Mouse (Mus musculus) spleen, adult 12 weeks (tissue): ENCODE data around the gene 4930535I16Rik.
"Not testable (repeated sequence)": the region's sequence is repeated elsewhere in the genome, so short reads cannot be mapped to it uniquely, and the experiment has no call there.

ENCODE experiments used
- DNase-seq: peaks from one replicate; pipeline ENCODE4 v3.0.0; 2022; ENCODE audit warnings: low spot score

The 4930535I16Rik gene

DNA sequence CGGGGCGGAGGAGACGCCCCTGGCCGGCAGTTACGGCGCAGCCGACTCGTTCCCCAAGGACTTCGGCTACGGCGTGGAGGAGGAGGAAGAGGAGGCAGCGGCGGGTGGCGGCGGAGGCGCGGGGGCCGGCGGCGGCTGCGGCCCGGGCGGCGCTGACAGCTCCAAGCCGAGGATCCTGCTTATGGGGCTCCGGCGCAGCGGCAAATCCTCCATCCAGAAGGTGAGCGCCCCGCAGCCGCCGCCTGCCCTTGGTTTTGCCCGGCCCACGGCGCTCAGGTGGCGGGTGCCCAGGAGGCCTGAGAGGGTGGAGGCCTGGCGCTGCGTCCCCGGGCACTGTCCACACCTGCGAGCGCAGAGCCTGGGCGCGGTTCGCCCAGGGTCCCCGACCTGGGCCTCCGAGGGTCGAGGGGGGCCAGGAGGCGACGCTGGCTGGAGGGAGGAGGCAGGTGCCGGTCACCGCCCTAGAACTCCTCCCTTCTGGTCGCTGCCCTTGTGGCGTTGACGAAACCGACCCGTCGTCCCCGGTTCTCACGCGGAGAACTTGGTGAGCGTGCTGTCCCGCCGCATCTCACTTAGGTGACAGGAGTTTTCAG is at the start of gene 4930535I16Rik:
Gene 4930535I16Rik, minus strand, starts transcription at position 475 of the 593 bp plus-strand sequence.
- peak; percentile 28 for DNase-seq

DNA sequence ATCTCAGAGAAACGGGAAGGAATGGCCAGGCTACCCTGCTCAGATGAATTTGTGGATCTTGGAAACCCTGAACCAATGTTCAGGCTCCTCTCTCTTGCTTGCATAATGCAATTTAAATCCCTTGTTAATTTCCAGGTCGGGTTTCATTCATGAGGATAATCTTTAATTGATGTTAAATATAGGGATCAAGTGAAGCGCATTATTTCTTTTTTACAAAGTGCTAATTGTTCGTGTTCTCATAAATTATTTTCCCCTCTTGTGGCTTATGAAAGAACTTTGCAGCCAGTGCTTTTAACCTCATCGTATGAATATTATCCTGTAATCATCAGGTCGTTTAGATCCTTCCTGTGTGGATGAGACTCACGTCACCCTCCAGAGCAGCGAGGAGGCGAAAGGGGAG is 44.9 kb upstream of the 4930535I16Rik start:
- no peak for DNase-seq

DNA sequence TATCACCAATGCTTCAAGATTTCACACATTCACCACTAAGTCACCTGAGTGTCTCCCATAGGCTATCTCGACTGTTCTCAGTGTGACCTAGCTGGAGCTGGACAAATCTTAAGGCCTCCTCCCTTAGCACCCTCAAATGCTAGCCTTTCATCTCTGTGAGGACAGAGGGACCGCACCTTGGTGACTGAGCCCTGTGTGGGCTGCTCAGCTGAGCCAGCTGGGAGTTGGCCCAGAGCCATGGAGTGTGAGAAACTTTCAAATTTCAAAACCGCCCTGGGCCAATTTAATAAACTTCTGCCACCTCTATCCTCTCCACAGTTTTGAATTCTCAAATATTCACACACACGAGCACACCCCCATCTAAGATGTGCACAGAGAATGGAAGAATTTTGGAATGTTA is 43.1 kb upstream of the 4930535I16Rik start:
- DNase-seq: no peak

DNA sequence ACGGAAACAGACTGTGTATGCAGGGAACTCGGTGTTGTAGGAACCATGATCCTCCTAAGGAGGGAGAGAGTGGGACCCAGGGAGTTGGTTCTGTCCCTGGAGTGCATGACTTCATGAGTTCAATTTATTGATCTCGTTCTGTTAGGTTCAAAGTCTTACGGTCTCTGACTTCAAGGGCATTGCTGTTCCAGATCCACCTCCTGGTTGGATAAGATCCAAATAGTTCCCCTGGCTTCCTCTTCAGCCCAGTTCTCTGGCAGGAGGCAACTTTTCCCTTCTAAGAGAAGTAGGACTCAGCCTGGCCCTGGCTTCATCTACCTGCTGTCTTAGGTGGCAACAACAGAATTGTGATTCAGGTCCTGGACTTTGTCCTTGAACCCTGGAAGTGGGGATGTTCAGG is 40.1 kb upstream of the 4930535I16Rik start:
- DNase-seq: no peak

DNA sequence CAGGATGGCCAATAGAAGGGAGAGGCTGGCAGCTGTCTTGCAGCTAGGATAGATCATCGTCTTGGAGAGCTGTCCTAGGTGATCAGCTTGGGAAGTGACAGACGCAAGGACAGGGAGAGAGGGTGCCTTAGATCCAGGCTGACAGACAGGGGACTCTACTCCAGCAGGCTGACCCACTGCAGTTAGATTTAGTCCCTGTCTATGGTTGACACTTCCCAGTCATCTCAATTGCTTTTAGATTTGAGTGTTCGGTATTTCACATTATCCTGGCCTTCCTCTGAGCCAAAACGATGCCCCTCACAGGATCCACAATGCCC is 39.6 kb upstream of the 4930535I16Rik start:
- DNase-seq: no peak

DNA sequence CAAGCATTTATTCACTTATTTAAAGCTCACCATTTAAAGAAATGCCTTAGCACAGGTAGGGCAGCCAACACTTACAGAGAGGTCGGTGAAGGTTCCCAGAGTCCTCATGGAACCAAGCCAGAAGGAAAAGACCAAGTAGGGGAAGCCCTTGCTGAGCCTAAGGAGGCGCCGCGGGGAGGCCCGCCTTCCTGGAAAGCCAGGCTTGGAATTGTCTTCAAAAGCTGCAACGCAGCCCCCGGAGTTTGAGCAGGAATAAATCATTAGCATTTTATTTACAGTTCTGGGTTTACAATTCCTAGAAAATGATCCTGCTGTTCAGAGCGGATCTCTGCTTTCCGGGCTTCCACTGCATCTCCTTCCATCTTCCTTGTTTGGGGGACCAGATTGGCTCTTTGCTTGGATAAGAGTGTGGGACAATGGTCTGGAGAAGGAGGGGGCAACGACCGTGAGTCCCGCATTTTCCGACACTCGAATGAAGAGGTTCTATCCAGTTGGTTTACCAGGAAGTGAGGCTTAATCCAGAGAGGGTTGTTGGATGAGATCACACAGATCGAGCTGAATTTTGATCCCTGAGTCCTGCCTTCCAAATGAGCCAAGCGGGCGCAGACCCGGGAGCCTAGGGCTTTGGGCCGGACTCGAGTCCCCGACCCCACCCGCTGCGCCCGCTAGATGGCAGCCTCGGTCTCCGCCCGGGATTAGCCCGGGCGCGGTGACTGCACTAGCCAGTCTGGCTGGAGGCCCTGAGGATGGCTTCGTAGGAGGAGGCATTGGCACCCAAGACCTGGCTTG is 39.1 kb upstream of the 4930535I16Rik start:
- peak; percentile 10 for DNase-seq

DNA sequence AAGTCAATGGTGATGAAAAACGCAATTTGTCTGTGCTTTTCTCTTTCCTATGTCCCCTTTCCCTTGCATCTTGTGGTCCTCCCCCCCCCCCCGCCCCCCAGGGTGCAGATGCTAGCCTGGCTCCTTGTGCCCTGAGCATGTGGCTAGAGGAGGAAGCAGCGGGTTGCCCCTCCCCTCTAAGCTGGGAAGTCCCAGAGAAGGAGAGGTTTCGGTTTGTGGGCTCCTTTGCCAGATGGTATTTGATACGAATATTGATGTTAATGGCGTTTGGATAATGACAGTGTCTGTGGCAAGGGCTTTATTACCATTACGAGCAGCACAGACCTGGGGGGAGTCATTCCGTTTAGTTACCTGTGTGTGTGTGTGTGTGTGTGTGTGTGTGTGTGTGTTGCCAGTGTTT is 34.2 kb upstream of the 4930535I16Rik start:
- DNase-seq: no peak

DNA sequence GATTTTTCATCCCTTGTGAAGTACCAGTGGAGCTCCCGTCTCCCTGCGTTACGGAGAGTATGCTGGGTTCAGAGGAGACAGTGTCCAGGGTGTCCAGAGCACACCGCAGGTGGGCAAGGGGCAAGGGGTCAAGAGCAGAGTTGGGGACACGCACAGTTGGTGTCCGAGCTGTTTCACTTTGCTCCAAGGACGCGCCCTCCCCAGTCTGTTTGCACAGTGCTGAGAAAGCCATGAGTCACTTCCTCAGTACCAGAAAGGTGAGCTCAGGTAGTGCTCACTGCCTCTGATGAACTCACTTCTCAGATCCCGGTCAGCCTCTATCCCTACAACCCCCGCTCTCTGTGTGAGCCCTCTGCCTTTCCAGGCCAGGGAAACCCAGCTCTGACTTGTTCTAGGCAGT is 31.8 kb upstream of the 4930535I16Rik start:
- DNase-seq: no peak

DNA sequence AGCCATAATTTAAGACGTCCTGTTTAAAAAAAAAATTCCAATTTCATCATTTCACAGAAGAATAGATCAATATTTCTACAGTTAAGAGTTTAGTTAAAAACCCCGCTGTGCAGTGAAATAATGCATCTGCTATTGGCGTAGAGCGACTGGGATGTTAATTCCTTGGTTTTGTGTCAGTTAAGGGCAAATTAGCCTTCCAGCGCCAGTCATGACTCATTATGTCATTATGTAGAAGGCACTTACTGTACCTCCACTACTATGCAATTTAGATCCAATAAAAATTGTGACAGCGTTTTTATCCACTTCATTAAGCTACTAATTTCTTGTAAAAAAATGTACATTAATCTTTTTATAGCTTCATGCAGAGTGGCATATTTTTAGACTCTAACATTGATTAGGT is 31.1 kb upstream of the 4930535I16Rik start:
- DNase-seq: no peak

DNA sequence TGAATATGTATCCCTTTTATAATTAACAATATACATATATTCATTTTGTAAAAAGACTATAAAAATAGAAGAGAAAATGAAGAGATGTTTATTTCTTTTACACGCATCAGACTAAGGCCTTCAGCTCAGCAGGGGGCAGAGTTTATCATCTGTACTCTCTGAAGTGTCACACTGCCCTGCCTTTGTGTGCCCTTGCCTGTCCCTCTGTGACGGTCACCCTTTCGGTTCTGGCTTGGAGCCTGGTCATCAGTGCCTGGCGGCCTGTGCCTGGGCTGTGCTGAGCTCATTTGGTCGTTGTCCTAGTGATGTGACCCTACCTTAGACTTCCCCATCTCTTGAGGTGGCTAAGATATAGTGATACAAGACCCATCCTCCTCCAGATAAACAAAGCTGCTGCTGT is 29.3 kb upstream of the 4930535I16Rik start:
- no peak for DNase-seq

DNA sequence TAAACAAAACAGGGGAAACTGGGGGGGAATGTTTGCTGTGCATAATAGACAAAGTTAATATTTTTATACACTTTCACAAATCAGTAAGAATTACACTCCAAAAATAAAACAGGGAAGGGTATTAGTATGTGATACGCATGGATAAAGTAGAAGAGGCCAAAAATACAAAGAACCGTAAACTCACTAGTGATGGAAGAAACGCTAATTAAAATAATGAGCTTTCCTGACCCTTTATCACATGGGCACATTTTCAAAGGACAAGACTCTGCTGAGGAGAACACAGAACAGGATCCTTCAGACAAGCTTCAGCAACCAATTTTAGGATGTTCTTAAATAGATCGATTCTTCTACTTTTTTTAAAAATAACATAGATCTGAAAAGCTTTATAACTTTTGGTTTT is 28.9 kb upstream of the 4930535I16Rik start:
- DNase-seq: no peak

DNA sequence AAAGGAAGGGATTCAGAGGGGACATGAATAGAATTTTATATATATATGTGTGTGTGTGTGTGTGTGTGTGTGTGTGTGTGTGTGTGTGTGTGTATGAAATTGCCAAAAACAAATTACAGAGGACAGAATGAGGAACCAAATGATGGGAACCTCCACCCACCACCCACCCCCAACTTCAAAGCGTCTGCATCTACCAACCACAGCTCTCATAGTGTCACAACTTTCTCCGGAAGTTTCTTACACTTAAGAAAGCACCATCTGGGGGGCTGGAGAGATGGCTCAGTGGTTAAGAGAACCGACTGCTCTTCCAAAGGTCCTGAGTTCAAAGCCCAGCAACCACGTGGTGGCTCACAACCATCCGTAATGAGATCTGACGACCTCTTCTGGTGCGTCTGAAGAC is 23.1 kb upstream of the 4930535I16Rik start:
- not testable (repeated sequence) for DNase-seq

DNA sequence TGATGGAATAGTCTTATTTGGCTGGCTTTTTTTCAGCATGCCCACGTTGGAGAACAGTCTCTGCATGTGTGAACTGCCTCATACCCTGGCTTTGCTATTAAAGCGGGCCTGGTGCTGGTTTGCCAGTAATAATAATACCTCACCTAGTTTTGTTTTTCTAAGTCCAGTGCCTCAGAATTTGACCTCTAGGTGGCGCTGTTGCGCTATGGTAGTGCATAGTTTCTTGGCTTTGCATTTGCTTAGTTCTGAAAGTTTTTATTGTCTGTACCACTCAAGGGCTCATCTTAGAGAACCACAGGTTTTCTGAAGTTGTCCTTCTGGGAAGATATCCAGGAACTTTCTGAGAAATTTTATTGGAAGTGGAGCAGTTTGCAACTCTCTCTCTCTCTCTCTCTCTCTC is 22.0 kb upstream of the 4930535I16Rik start:
- peak; percentile 38 for DNase-seq

DNA sequence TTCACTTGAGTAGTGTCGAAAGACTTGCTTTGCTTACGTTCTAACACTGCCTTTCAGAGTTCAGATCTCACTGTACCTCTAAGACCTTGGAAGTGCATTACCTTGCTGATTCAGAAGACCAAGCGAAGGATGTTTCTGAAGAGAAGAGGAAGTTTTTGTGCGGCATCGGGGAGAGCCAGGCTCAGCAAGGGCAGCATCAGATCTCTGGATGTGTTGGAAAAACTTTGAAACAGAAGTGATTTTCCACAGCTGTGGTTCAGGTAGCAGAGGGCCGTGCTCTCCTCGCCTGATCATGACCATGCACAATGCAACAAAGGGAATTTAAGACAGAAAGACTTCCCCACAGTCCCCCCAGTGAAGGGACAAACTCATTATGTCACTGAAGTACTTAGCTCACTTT is 18.2 kb upstream of the 4930535I16Rik start:
- DNase-seq: no peak

DNA sequence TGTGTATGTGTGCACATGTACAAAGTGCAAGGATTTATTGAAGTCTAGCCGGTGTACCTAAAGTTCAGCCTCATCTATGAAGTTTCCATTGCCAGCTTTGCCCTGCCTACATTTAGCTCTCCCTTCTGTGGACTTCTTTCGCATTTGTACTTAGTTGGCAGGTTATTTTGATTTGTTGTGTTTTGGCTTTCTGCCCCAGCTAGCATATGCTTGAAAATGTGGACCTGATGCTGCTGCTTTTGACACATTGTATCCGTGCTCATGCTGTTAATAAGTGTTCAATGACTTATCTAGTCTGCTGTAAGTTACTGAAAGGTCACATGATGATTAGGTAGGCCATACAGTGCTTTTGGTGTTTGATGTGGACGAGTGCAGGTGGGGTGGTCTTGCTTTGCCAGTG is 16.5 kb upstream of the 4930535I16Rik start:
- DNase-seq: no peak

DNA sequence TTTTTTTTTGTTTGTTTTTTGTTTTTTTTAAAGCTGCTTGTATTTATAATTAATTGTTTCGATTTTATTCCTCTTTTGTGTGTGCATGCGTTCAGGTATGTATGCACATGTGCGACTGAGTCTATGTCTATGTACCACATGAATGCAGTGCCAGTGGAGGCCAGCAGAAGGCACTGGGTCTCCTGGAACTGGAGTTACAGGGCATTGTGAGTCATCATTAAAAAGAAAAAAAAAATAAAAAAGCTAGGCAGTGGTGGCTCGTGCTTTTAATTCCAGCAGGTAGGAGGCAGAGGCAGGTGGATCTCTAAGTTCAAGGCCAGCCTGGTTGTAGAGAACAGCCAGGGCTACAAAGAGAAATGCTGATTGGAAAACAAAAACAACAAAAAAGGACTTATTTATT is 12.2 kb upstream of the 4930535I16Rik start:
- no peak for DNase-seq

DNA sequence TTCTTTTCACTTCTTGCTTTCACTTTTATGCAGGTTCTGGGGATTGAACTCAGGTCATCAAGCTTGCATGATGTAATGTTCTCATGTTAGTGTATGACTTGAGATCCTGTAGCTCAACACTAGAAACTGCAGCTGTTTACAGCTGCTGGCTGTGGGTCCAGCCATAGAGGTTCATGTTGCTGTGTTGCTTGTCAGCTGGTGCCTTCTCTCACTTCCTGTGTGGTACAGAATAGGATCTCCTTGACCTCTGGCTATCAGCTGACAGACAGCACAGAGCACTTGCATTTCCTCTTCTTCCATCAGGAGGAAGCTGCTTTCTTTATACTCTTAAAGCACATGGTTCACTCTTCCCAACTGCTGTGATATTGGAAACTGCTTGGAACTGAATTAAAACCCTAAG is 10.1 kb upstream of the 4930535I16Rik start:
- no peak for DNase-seq

DNA sequence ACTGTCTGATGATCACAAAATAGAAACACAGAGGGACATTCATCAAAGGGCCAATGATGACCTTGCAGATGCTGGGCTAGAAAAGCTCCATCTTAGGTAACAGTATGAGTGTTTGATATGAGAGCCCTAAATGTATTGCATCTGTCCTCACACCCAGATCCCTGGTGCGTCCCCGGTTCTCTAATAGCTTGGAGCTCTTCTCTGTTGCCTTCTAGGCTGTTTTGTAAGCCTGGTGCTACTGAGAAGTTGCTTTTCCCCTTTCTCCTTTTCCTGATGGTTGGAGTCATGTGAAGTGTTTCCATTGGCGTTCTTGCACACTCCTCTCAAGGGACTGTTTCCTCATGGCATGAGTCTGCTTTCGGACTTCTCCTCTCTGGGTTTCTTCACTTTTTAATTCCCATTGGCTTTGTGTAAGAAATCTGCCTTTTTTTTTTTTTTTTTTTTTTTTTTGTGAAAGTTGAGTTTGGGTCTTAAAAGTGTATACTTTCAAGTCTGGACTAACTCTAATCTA is 3.3 kb upstream of the 4930535I16Rik start:
- no peak for DNase-seq

DNA sequence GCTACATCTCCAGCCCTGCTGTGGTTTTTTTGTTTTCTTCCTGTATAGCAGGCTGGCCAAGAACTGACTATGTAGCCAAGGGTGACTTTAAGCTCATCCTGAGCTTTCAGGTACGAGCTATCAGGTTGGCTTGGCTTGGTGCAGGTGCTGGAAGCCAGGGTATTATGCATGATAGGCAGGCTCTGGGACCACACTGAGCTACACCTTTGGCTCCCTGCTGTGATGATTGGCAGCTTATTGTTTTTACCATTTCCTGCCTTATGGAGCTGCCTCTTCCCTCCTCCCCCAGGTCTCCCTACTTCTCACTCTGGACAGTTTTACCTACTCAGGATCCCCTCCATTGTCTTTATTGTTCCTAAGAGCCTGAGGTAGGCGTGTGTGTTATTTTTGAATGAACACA is 1.0 kb upstream of the 4930535I16Rik start:
- DNase-seq: no peak

DNA sequence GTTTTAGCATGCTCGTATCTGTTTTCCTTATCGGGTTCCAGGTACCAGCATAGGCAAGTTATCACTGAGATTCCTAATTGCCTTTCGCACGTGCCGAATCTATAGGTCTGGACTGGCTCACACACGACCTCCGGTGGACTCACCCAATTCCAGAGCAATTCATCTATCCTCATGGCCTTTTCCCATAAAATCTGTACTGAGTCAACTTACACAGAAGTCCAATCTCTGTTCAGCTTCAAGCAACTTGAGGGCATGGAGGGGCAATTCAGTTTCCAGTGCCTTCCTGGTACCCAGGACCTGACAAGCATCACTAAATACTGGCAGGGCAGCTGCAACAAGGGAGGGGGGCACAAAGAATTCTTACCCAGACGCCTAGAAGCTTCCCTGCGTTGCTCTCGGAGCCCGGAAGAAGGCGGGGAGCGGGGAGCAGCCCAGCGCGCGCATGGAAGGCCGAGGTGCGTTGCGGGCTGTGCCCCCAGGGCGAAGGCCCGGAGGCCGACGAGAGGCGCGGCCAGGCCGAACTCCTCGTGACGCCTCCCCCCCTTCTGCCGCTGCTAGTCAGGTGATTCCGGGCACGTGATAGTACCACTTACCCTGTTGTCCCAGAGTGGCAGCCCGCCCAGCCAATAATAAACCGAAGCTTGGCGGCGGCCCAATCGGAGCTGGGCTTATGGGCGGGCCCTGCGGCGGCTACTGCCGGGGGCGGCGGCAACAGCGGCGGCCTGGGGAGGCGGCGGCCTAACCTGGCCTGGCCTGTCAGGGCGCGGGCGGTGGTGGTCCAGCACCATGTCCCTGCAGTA is 874 bp downstream of the 4930535I16Rik start, which contains the start of gene Rragc:
Gene Rragc, plus strand, starts transcription at position 699 of the 800 bp plus-strand sequence.
- DNase-seq: peak; percentile 99

DNA sequence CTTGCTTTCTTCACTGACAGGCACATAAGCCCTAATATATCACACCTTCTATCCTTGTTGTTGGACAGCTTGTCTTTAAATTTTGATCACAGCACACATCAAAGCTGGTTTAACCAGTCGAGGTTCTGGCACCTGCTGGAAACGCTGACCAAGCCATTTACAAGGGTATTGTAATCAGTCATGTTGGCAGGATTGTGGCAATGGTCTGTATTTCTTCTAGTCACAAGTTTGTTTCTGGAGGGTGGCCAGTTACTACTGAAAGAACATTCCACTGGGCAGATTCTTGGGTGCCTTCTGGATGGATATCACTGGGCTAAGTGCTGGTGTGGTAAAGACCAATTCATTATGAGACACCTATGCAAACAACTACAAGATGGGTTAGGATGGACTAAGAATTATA is 5.4 kb downstream of the 4930535I16Rik start:
- DNase-seq: no peak

DNA sequence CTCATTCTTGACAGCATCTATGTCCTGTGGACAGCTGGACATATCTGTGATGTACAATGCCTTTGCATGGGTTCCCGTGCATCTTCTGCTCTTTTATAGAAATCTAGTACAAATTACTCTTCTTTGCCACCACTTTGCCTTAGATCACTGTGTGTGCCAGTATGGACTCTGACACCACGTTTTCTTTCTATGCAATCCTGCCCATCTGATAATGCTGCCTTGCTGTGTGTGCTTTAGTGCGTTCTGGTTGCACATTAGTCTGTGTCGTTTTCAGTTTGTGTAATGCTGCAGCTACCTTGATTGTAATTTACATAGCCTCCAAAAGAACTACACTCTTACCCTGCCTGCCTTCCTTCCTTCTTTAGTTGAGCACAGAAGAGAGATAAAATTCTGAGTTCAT is 6.3 kb downstream of the 4930535I16Rik start:
- DNase-seq: no peak

DNA sequence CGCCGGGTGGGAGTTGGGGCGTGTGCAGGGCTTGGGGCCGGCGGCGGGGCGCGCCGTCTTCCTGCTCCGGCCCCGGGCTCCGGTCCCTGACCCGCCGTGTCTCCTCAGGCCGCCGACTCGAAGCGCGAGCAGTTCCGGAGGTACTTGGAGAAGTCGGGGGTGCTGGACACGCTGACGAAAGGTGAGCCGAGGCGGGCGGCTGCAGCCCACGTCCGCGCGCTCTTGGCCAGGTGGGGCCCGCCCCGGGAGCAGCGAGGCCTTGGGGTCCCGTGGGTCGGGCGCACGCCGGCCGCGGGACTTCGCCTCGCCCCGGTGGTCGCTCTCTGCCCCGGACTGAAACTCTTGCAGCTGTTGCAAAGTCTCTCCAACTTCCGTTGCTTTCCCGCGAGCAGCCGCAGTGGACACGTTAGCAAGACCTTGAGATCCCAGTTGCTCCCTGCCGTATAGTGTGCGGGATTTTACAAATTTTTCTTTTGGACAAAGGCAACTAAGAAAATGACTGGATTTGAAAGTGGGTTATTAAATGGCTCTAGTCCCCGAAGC is 12.6 kb downstream of the 4930535I16Rik start:
- no peak for DNase-seq
